Mouse (Mus musculus): ENCODE results near the gene Olfr56.

GRCm38 (mm10) chr11:49103047-49103693 lies 124.5 kb downstream of the Olfr56 start:
- no peak for TF ChIP-seq GATA1 (IDR thresholded peaks at IDR 0.05; ENCODE audit: low read length)
- TF ChIP-seq TAL1 (IDR thresholded peaks at IDR 0.05; ENCODE audit: low read length), result no peak
